Mouse (Mus musculus): ENCODE data around the gene Tab2. TPM values are rescaled to one million over a fixed set of nuclear protein-coding genes. Genes with fewer than 3 reads are reported as not detected.

The Tab2 gene
- polyA plus RNA-seq, 2 experiments, result 36.2 to 75.3 TPM

- no peaks in the 10 kb centered on the region for H3K9me3 ChIP-seq (ENCODE audit: control insufficient read depth, low read length)
- no peaks in the 10 kb centered on the region for H3K27me3 ChIP-seq (ENCODE audit: control insufficient read depth, insufficient read depth, low read length)
- whole genome bisulfite sequencing, result 96% methylated on average over 2 of the region's 2 CpGs
- H3K27ac ChIP-seq (replicated peaks; ENCODE audit: low read depth, low read length), result no peak overlapping the region
- no peak overlapping the region for H3K9ac ChIP-seq (ENCODE audit: low read depth, low read length, severe bottlenecking)
- H3K36me3 ChIP-seq (ENCODE audit: control insufficient read depth, insufficient read depth, low read length), result no peaks in the 10 kb centered on the region
- H3K4me2 ChIP-seq (replicated peaks; ENCODE audit: low read depth, low read length, severe bottlenecking), result no peak overlapping the region
- no peak overlapping the region for H3K4me3 ChIP-seq (replicated peaks; ENCODE audit: low read length)
- H3K4me1 ChIP-seq (ENCODE audit: control insufficient read depth, insufficient read depth, low read length), result no peaks in the 10 kb centered on the region
- no peak for TF ChIP-seq POLR2A (IDR thresholded peaks at IDR 0.05; ENCODE audit: borderline replicate concordance, extremely low read depth, insufficient read depth, insufficient read length)
- DNase-seq (ENCODE audit: low spot score), result no peak
- no peak for ATAC-seq (ENCODE audit: low FRiP score, low read depth)
Measured at GRCm38 (mm10) chr10:7968747-7969280, 12.8 kb upstream of the Tab2 start.

DNA sequence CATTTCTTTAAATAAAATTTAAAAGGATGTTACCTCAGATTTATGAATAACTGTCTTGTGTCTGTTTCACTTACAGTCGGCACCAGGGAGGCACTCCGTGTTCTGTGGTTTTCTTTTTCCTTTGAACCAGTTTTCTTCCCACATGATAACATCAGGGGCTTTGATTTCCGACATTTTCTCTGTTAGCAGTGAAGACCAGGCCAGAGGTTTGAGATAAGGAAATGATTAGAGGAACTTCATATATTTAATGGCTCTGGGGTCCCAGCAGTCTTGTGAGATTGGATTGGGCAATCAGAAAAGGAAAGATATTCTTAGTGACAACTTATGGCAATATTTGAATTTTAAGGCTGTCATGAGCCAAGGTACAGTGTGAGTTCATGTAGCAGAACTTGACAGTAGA lies 11.1 kb upstream of the Tab2 start:
- WGBS, result 72% methylated on average over 3 of the region's 3 CpGs

DNA sequence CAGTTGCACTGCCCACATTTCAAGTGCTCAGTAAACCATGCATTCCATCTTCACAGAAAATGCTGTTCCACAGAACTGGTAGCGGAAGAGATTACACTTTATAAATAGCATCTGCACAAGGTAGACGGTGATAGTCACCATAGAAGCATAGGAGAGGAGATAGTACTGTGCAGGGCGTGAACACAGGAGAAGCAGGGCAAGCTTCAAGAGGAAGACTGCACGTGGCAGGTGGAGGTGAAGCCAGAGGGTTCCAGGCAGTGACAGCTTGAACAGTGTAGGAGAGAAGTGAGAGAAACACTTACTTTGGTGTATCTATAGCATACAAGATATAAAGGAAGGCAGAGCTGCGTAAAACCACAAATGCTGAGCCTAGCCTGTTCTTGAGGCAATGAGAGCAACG lies 3.0 kb upstream of the Tab2 start:
- H3K9ac ChIP-seq (ENCODE audit: low read depth, low read length, severe bottlenecking), result no peak overlapping the region
- H3K36me3 ChIP-seq (ENCODE audit: control insufficient read depth, insufficient read depth, low read length), result no peaks in the 10 kb centered on the region
- H3K4me3 ChIP-seq (replicated peaks; ENCODE audit: low read length), result no peak overlapping the region
- DNase-seq (ENCODE audit: low spot score) (no peak), ATAC-seq (ENCODE audit: low FRiP score, low read depth) (no peak)
- H3K27me3 ChIP-seq (ENCODE audit: control insufficient read depth, insufficient read depth, low read length), result no peaks in the 10 kb centered on the region
- no peak overlapping the region for H3K27ac ChIP-seq (replicated peaks; ENCODE audit: low read depth, low read length)
- WGBS, result 71% methylated on average over 6 of the region's 6 CpGs
- TF ChIP-seq POLR2A (IDR thresholded peaks at IDR 0.05; ENCODE audit: borderline replicate concordance, extremely low read depth, insufficient read depth, insufficient read length), result no peak
- H3K4me1 ChIP-seq (ENCODE audit: control insufficient read depth, insufficient read depth, low read length), result no peaks in the 10 kb centered on the region
- no peak overlapping the region for H3K4me2 ChIP-seq (replicated peaks; ENCODE audit: low read depth, low read length, severe bottlenecking)
- no peaks in the 10 kb centered on the region for H3K9me3 ChIP-seq (ENCODE audit: control insufficient read depth, low read length)

More for the DNA sequence above, 11.1 kb upstream of the Tab2 start:
- TF ChIP-seq POLR2A (IDR thresholded peaks at IDR 0.05; ENCODE audit: borderline replicate concordance, extremely low read depth, insufficient read depth, insufficient read length), result no peak
- Histone ChIP-seq H3K4me1 (ENCODE audit: control insufficient read depth, insufficient read depth, low read length) (no peaks in the 10 kb centered on the region), H3K4me2 (replicated peaks; ENCODE audit: low read depth, low read length, severe bottlenecking) (no peak overlapping the region), H3K27ac (replicated peaks; ENCODE audit: low read depth, low read length) (no peak overlapping the region), H3K9ac (ENCODE audit: low read depth, low read length, severe bottlenecking) (no peak overlapping the region), H3K4me3 (replicated peaks; ENCODE audit: low read length) (no peak overlapping the region), H3K27me3 (ENCODE audit: control insufficient read depth, insufficient read depth, low read length) (no peaks in the 10 kb centered on the region), H3K9me3 (ENCODE audit: control insufficient read depth, low read length) (no peaks in the 10 kb centered on the region), H3K36me3 (ENCODE audit: control insufficient read depth, insufficient read depth, low read length) (no peaks in the 10 kb centered on the region)
- ATAC-seq (ENCODE audit: low FRiP score, low read depth) (no peak), DNase-seq (ENCODE audit: low spot score) (no peak)

GRCm38 (mm10) chr10:7955634-7956121 lies 352 bp downstream of the Tab2 start:
- peak overlapping the region; percentile 93 for H3K4me3 ChIP-seq (replicated peaks; ENCODE audit: low read length)
- DNase-seq (ENCODE audit: low spot score) (no peak), ATAC-seq (ENCODE audit: low FRiP score, low read depth) (peak; percentile 58)
- no peak for TF ChIP-seq POLR2A (IDR thresholded peaks at IDR 0.05; ENCODE audit: borderline replicate concordance, extremely low read depth, insufficient read depth, insufficient read length)
- no CpG with 5 or more reads among the region's 76 CpGs for WGBS
- H3K27me3 ChIP-seq (ENCODE audit: control insufficient read depth, insufficient read depth, low read length), result no peaks in the 10 kb centered on the region
- peak overlapping the region; percentile 99 for H3K9ac ChIP-seq (ENCODE audit: low read depth, low read length, severe bottlenecking)
- no peaks in the 10 kb centered on the region for H3K36me3 ChIP-seq (ENCODE audit: control insufficient read depth, insufficient read depth, low read length)
- peaks cover 12% of the 10 kb centered on the region for H3K4me1 ChIP-seq (ENCODE audit: control insufficient read depth, insufficient read depth, low read length)
- H3K9me3 ChIP-seq (ENCODE audit: control insufficient read depth, low read length), result no peaks in the 10 kb centered on the region
- H3K4me2 ChIP-seq (replicated peaks; ENCODE audit: low read depth, low read length, severe bottlenecking), result peak overlapping the region; percentile 82
- peak overlapping the region; percentile 99 for H3K27ac ChIP-seq (replicated peaks; ENCODE audit: low read depth, low read length)

DNA sequence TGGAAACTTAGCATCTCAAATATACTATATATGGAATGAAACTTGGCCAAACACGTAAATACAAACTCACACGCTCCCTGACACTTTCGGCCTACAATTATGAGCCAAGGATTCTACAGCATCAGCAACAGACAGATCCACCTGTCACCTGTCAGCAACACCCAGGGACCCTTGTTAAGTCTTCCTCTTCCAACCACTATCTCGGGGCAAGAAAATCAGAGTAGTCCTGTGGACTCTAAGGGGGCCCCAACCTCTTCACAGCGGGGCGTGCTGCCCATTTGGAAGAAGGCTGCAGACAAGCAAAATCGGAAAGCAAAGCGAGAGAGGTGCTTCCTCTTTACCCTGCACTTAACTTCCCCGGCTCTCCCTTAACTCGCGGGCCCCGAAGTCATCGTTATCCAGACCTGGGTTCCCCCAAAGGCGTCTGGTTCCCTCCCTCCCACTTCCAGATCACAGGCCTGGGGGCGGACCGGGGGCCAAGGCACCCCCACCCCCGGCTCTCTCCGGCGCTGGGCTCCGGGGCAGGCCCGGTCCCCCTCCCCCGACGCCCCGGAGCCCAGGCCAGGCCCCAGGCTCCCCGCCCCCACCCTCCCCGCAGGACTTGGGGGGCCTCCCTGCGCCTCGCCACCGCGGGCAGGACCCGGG lies 919 bp downstream of the Tab2 start:
- H3K36me3 ChIP-seq (ENCODE audit: control insufficient read depth, insufficient read depth, low read length), result no peaks in the 10 kb centered on the region
- H3K4me3 ChIP-seq (replicated peaks; ENCODE audit: low read length), result peak overlapping the region; percentile 93
- peak overlapping the region; percentile 99 for H3K27ac ChIP-seq (replicated peaks; ENCODE audit: low read depth, low read length)
- peak overlapping the region; percentile 82 for H3K4me2 ChIP-seq (replicated peaks; ENCODE audit: low read depth, low read length, severe bottlenecking)
- ATAC-seq (ENCODE audit: low FRiP score, low read depth), result peak; percentile 13
- peak; percentile 31 for DNase-seq (ENCODE audit: low spot score)
- peaks cover 12% of the 10 kb centered on the region for H3K4me1 ChIP-seq (ENCODE audit: control insufficient read depth, insufficient read depth, low read length)
- 0% methylated on average over 18 of the region's 31 CpGs for WGBS
- 0 out of 2 replicates have a peak, but pooled peaks have one; percentile 15 for TF ChIP-seq POLR2A (IDR thresholded peaks at IDR 0.05; ENCODE audit: borderline replicate concordance, extremely low read depth, insufficient read depth, insufficient read length)
- H3K27me3 ChIP-seq (ENCODE audit: control insufficient read depth, insufficient read depth, low read length), result no peaks in the 10 kb centered on the region
- peak overlapping the region; percentile 99 for H3K9ac ChIP-seq (ENCODE audit: low read depth, low read length, severe bottlenecking)
- no peaks in the 10 kb centered on the region for H3K9me3 ChIP-seq (ENCODE audit: control insufficient read depth, low read length)

Measured in limb, embryonic 14.5 days (tissue).